Mouse (Mus musculus): Measurements from ENCODE around the gene Vps26c.
"Not testable (repeated sequence)": the region's sequence is repeated elsewhere in the genome, so short reads cannot be mapped to it uniquely, and the experiment has no call there.

Vps26c gene

DNA sequence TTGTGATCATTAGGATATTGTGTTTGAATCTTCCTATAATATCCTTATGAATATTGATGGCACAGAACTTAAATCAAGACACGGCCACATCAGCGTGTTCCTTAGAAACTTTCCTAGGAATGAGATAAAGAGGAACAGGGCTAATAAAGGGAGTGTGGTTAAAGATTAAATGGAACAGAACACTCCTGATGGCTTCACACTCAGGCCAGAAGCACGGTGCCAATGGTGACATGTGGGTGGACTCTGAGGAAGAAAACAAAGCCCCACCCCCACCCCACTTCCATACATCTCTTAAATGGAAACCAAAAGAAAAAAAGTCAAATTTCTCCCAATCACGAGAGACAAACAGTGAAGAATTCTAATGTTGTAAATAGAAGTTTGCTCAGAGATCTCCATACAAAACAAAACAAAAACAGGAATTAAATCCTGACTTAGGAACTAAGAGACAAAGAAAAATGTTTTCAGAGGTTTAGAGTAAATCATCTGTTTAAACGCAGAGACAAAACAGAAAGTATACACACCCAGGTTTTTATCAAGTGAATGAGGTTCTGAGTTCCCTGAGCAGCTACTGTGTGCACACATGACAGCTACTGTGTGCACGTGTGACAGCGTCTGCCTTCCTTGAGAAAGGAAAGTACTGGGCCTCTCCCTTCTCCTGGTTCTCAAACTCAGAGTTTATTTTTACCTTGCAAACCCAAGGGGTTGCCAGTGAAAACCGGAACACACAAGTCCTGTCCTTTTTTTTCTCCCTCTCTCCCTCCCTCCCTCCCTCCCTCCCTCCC, 19.3 kb upstream of the Vps26c start:
- no peak for DNase-seq (ENCODE audit: low spot score)

DNA sequence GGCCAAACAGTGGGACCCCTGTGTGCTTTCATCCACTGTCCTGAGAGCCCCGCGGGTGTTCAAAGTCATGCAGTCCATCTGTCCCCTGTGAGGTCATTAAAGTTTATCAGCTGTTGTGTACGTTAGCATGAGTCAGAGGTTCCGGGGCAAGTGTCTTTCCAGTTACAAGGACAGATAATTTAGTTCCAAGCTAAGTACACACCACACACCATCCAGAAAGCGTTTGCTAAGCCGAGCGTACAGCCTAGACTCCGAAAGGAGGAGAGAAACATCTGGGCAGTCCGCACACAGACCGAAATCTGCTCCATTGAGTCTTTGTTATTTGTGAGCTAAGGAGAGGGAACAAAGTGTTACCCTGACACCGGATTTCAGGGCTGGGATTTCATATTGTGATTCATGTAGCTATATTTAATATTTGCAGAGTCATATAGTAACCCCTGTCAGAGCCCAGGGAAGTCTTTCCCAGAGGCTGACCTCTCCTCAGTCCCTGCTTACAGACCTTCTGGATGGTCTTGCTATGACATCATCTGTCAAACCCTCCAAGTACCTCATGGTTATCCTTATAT, 18.0 kb upstream of the Vps26c start:
- DNase-seq (ENCODE audit: low spot score), result no peak

DNA sequence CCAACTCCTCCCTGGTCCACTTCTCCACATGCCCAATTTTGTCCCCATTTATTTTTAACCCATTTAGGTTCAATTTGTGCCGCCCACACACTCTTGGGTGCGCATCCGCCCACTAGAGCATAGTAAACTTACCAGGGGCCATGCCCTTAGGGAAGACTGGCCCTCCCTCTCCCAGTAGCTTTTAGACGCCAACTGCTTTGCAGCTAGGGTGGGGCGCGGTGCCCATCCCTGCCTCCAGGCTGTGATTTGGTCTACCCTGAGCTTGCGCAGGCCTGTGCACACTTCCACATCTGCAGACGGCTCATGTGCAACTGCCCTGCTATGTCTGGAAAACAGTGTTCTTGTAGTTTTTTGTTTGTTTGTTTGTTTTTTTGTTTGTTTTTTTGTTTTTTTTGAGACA, 16.3 kb upstream of the Vps26c start:
- no peak for DNase-seq (ENCODE audit: low spot score)

DNA sequence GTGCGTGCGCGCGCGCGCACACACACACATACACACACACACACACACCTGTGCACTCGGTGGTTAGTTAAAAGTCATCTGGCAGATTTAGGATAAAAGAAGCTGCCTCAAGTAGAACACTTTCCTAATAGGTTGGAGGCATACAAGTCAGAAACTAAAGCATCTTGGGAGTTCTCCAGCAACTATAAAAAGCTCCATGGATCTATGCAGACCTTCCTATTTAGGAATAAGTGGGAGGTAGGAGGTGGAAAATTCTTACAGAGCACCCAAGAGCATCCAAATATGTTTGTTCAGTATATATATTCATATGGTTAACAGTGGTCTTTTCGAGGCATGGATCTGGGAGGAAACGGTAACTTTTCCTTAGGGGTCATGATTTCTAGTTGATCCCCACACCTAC, 13.5 kb upstream of the Vps26c start:
- no peak for DNase-seq (ENCODE audit: low spot score)

DNA sequence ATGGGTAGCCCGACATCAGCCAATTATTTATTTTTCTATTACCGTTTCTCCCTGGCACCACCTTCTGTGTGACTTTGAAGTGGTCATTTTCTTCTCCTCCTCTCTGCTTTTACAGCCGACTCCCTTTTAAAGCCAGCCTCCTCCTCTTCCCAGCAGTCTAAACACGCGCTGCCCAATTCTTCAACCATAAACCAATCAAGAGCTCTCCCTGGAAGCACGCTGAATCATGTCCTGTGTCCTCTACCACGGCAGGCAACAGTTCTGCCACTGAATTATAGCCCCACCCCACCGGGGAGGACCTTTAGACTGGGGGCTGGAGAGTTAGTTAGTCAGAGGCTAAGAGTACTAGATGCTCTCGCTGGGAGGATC, 10.5 kb upstream of the Vps26c start:
- DNase-seq (ENCODE audit: low spot score), result no peak

DNA sequence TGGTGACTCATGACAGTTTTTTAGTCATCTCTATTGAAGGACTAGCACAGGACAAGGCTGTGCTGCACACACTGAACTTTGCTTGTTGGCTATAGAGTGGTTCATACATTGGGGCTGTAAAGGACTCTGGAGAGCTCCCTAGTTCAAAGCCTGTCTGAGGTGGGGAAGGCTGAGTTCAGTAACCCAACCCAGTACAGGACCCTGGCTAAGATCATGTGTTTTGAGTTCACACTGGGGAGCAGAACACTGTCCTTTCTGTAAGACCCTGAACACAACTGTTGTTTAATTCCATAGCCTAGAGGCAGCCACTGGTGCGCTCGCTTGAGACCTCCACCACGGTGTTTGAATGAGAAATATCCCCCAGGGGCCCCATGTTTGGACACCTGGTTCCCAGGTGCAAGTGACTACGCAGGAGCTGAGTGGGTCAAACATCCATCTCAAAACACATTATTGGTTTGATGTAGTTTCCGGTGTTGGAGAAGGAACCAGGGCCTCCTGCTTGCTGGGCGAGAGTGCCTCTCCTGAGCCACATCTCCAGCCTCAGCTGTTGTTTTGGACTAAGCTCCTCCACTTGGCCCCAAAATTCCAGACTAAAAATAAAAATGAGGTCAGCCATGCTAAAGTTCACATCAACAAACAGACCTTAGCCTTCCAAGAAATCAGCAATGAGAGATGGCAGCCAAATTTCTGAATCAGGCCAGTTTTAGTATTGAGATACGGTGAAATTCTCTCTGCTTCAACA, 10.0 kb upstream of the Vps26c start:
- DNase-seq (ENCODE audit: low spot score), result peak; percentile 60

DNA sequence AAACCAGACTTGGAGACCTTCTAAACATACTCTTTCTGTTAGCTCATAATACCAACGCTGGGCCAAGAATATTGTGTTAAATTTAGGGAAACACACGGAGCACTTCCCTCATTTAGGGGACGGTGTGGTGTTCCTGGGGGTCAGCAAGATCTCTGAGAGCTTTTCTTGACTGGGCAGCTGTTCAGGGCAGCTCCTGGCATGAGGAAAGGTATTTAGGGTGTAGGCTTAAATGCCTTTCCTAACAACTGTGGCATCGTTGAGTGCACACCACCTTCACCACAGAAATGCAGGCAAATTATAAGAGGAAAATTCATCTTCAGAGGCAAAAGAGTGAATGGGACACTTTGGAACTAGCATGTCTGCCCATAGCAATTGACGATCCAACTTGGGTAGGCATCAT, 9.1 kb upstream of the Vps26c start:
- DNase-seq (ENCODE audit: low spot score), result no peak

DNA sequence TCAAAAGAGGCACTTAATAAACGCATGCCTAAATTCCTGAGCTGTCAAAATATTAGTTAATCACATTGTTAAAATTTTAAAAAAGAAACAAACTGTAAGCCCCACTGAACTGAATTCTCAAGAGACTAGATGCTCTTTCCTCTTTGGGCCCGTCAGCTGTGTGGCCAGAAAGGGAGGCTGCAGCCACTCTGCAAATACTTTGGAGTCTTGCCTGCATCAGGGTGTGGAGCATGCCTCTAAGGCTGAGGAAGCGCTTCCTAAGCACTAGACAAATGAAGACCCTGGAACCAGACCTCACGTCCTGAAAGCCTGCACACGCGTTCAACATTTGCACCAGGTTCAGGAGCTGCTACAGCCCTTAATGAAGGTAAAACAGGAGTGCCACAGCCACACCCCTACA, 7.0 kb upstream of the Vps26c start:
- DNase-seq (ENCODE audit: low spot score), result no peak

DNA sequence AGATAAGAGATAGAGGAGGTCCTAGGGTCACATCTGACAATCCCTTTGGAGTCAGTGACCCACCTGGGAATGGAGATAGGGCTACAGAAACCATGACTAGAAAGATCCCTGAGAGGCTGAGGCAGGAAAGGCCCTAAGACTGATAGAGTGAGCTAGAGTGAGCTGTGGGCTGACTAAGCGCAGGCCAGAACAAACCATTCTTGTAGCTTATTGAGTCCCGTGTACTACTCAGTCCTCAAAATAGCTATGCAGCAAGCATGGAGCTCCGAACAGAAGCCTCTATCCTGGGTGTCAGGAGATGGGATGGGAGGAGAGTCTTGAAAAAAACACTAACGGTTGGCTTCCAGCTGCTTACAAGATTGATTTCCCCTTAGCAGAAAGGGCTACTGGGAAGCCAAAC, 4.6 kb upstream of the Vps26c start:
- DNase-seq (ENCODE audit: low spot score), result no peak

DNA sequence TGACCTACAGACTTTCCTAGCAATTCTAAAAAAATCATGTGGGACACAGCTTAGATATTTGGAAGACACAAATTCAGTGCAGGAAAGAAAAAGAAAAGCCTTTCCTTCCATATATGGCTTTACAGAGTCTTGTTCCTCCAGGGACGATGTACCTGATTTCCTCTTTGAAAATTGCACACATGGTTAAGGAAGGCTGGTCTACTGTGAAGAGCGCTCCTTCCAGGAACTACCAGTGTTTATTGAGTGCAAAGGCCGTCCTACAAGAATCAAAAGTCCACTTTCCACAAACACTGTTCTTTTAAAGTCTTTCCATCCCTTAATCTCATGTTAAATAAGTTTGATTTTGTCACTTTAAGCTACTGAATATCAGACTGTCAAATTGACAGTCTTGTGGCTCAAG, 916 bp upstream of the Vps26c start:
- DNase-seq (ENCODE audit: low spot score), result no peak

DNA sequence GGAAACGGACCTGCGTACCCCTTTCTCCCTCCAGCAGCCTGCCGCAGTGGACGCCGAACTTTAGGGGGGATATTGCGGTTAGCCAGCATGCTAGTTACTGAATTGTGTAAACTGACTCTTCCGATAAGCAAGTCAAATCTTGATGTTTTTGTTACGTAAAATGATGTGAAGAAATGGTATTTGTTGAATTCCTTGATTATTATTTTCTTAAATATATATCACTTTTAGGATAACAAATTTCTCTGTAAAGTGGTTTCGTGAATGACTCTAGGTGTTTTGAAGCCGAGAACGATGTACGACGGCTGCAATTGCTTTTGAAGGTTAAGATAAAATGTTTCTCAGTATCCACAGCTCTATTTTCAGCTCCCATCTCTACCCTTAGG, 513 bp upstream of the Vps26c start:
- no peak for DNase-seq (ENCODE audit: low spot score)

DNA sequence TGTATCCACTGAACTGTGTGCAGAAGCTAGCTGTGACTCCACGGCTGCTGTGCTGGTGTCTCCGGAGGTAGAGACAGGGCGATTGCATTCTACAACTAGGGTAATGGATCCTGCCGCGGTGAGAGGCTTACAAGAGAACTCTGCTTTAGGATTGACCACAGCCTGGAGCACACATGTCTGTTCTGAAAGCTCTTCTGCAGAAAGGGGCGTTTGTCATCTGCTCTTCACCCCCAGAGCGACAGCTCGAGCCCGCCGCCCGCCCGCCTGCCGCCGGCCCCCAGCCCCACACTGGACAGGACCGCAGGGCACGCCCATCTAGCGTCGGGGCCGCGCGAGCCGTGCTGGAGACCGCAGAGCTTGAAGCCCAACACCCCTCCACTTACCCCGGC, 681 bp downstream of the Vps26c start:
- peak; percentile 21 for DNase-seq (ENCODE audit: low spot score)

DNA sequence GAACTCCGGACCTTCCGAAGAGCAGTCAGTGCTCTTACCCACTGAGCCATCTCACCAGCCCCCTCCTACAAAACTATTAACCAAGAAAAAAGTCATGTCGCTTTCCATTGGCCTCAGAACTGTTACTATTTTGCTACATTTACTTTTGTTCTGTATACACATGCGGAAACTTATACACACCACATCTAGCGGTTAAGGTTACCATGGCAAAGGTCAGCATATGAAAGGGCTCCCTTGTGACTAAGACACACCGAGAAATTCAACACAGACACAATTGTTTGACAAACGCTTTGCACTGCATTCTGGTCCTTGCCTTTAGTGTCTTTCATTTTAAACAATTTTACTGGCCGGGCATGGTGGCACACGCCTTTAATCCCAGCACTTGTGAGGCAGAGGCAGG, 1.9 kb downstream of the Vps26c start:
- DNase-seq (ENCODE audit: low spot score), result no peak

DNA sequence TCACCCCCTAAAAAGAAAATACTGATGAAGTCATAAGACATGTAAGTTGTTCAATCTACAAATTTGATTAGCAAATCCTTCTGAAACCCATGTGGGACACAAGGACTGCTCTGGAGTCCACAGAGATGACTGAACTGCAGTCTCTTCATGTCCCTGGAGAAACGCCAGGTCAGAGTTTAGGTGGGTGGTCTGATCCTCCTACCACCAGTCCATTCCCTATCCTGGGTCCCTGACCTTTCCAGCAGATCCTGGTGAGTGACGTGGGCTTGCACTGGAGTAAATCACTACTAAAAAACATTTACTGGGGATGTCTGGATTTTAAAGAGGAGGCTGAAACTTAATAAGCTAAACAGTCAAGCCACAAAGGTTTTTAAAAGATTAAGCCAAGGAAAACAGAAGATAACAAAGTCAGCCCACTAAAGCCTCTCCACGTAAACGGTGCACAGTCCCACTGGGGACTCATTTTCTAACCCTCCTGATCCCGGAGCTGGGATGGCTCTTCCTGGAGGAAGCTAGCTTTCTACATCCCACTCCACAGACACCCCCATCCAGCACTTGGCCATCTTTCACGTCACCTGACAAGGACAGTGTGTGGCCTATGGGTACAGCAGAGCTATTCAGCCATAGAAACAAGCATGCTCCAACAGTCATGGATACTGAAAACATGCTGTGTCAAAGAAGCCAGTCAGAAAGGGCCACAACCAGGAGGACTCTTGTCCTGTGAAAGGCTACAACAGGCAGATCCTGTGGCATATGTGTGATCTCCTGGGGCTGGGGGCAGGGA, 2.8 kb downstream of the Vps26c start:
- no peak for DNase-seq (ENCODE audit: low spot score)

DNA sequence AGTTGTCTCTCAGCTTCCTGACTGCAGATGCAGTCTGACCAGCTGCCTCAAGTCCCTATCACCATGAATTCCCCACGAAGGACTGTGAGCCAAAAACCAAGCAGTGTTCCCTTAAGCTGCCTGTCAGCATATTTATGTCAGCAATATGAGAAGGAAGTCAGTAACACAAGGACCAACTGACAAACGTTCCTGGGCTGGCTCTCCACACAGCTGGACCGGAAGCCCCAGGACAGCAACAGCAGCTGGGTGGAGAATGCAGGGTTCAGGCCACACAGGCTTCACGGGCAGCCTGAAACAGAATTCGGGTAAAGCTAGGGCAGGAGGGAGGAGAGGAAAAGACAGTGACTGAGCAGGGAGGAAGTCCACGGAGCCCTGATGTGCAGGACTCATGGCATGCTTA, 7.6 kb downstream of the Vps26c start:
- peak; percentile 71 for DNase-seq (ENCODE audit: low spot score)

DNA sequence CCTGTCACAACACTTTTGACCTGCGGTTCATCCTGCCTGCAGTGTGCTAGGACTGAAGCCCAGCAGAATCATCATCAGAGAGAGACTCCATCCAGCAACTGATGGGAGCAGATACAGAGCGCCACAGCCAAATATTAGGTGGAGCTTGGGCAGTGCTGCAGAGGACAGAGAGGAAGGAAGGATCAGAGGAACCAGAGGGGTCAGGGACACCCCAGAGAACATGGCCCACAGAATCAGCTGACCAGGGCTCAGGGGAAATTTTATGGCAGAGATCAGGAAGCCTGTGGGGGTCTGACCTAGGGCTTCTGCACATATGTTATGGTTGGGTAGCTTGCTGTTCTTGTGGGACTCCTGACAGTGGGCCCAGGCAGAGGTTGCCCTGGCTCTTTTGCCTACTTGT, 9.0 kb downstream of the Vps26c start:
- DNase-seq (ENCODE audit: low spot score), result no peak

DNA sequence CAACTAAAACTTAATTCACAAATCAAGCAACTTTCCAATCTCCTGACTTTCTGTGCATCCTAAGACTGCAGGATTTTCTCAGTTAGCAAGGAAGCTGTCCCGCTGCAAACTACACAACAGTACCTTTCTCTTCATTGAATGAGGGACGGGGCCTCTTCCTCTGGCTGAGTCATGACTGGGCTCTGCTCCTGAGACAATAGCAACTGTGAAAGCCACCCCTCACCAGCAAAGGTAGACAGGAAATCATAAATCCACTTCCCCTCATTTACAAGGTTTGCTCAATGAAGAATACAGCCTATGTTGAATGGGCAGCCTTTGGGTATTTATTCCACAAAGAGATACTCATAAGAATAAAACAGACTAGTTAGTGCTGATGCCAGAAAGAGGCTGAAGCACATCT, 16.6 kb downstream of the Vps26c start:
- no peak for DNase-seq (ENCODE audit: low spot score)

DNA sequence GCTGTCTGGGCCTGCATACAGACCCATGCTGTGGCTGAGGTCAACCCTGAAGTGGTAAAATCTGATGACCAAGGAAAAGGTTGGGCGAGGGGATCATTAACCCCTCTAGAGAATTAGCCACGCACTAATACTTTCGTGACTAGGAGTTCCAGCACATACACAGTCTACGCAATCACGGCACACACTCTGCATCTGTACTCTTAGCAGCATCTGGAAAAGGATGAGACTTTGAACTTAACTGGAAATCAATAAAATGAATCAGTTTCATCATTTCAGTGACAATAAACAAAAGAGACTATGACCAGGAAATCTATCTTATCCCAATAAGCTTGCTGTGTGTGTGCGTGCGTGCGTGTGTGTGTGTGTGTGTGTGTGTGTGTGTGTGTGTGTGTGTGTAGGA, 17.9 kb downstream of the Vps26c start:
- DNase-seq (ENCODE audit: low spot score), result no peak

DNA sequence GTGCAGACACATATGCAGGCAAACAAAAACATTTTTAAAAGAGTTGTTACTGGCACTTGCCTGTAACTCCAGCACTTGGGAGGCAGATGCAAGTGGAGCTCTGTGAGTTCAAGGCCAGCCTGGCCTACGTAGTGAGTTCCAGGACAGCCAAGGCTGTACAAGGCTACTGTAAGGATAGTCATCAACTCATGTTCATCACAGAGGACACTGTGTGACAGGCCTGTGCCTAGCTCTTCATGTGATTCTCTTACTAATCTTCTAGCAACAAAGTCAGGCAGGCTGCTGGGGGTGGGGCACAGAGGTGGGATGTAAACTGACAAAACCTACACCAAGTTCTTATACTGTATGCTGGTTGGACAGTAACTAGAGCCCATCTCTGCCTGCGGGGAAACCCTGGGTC, 19.6 kb downstream of the Vps26c start:
- DNase-seq (ENCODE audit: low spot score), result no peak

DNA sequence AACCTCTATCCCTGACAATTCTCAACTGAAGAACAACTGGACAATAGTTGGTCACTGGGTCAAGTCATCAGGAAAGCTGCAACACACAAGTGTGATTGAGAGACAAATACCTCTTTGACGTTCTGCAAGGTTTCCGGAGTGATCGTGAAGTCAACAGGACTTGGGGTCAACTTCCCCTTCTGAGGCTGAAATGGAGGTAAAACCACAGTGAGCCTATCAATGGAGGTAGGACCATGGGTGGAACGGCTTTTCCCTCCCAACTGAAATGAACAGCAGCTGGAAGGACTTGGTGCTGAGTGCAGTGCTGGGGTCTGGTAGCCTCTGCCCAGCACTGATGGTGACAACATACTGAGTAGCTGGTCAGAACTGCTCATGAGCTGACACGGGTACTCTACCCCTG, 22.4 kb downstream of the Vps26c start:
- no peak for DNase-seq (ENCODE audit: low spot score)

DNA sequence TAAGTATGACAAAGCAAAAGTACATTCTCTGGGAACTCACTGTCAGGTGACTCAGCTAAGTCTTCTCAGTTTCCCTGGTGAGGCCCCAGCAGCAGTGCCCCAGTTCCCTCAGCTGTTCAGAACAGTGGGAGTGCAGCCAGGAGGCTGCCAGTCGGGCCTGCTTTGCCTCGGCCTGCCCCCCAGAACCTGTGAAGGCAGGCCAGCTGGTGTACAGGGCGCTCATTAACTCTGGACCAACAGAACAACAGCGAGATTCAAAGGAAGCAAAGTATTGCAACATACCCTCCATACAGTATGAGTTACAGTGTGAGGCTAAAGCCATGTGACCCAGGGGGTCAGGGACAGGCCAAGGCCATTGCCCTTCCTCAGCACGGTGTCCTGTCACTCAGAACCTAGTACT, 28.7 kb downstream of the Vps26c start:
- peak; percentile 44 for DNase-seq (ENCODE audit: low spot score)

DNA sequence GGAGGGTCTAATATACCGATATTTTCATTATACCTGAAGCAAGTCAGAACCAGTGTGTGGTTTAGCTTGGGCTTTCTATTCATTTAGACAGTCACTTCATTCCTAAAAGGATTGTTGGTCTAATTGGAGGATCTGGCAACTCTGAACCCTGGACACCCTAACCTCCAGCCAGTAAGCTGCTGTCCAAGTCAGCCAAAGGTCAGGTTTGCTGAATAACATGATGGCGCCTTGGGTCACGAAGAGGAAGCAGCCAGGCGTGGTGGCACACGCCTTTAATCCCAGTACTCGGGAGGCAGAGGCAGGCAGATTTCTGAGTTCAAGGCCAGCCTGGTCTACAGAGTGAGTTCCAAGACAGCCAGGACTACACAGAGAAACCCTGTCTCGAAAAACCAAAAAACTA, 29.5 kb downstream of the Vps26c start:
- not testable (repeated sequence) for DNase-seq (ENCODE audit: low spot score)

DNA sequence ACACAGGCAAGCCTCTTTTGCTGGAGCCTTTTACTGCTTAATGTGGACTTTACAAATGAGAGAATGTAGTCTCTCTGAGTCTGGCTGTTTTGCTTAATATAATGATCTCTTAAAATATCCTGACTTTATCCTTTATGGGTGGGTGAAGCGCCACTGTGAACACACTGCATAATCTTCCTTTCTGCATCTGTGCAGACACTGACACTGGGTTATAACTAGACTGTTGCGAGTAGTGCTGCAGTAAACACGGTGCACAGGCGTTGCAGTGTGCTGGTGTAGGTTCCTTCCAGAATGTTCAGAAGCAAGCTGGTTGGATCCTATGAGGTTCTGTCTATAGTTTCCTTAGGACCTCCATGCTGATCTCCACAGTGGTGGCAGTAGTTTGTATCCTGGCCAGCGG, 37.3 kb downstream of the Vps26c start:
- no peak for DNase-seq (ENCODE audit: low spot score)

All from lung, postnatal 25 days (tissue).